ENCODE assay signal across 9 mouse cellular contexts in the genomic region with DNA sequence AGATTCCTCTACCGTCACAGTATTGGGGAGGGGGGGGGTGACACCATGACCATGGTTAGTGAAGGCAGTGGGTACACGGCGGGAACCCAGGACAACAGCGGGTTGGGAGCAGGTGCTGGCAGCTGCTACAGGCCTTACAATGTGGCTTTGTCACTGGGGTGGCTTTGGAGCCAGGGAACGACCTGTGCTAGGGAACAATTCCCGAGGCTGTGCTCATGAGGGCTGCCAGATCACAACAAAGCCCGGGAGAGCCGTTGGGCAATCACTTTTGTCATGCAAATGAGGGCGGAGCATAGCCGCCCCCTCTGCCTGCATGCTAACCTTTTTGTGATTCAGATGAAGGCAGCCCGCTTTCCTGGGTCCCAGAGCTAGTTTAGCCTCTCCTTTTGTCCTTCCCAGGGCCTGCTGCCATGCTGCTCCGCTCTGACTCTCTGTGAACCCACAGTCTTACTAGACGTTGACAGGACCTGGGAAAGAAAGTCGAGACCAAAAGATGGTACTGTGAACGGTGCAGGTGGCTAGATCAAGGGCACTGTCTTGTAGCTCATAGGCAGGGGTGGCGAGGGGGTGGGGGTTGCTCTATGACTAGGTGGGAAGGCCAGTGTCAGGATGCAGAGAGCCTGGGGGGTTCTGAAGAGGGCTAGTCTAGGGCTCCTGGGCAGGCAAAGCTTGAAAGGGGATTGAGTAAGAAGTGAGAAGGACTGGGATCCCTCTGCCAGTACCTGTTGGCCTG. TPM values are rescaled to one million over a fixed set of nuclear protein-coding genes. Genes with fewer than 3 reads are reported as not detected.
DNase-seq lines count a peak whose midpoint lies in the region; ATAC-seq and TF ChIP-seq lines count a peak whose summit lies in the region.
"Had no signal": no experiment of that assay in that cellular context is flagged by ENCODE, and none has a peak within 500 bp of the region (broad histone marks: within the 10 kb centered on the region; RNA-seq: fewer than 3 reads in every experiment).

No protein-coding gene starts in this region.

- no peak overlapping the region for H3K4me3 ChIP-seq in limb, embryonic 14.5 days (replicated peaks; ENCODE audit: low read length)
- no peak overlapping the region for H3K4me3 ChIP-seq in neural tube, embryonic 14.5 days (ENCODE audit: low read depth, low read length)
- no peak overlapping the region for H3K4me3 ChIP-seq in heart, embryonic 12.5 days

- no peak overlapping the region for H3K4me2 ChIP-seq in limb, embryonic 14.5 days (replicated peaks; ENCODE audit: low read depth, low read length, severe bottlenecking)
- no peak overlapping the region for H3K4me2 ChIP-seq in neural tube, embryonic 14.5 days (ENCODE audit: low read depth, low read length)
- H3K4me2 ChIP-seq in heart, embryonic 12.5 days: no peak overlapping the region

- H3K9ac ChIP-seq in limb, embryonic 14.5 days (ENCODE audit: low read depth, low read length, severe bottlenecking): no peak overlapping the region
- no peak overlapping the region for H3K9ac ChIP-seq in neural tube, embryonic 14.5 days (replicated peaks; ENCODE audit: low read depth, low read length)
- no peak overlapping the region for H3K9ac ChIP-seq in heart, embryonic 12.5 days

- ATAC-seq in limb, embryonic 14.5 days (ENCODE audit: low FRiP score, low read depth): peak; percentile 50; the same call in 1 of the 2 replicates
- ATAC-seq in neural tube, embryonic 14.5 days (ENCODE audit: low read depth): peak; percentile 87
- ATAC-seq in heart, embryonic 12.5 days (ENCODE audit: insufficient number of reproducible peaks, low FRiP score): no peak

- no peak overlapping the region for H3K27ac ChIP-seq in limb, embryonic 14.5 days (replicated peaks; ENCODE audit: low read depth, low read length)
- H3K27ac ChIP-seq in neural tube, embryonic 14.5 days (ENCODE audit: low read depth, low read length): peak overlapping the region; percentile 71
- H3K27ac ChIP-seq in heart, embryonic 12.5 days (ENCODE audit: poor library complexity, severe bottlenecking): no peak overlapping the region

- H3K4me1 ChIP-seq in limb, embryonic 14.5 days (ENCODE audit: control insufficient read depth, insufficient read depth, low read length): no peaks in the 10 kb centered on the region
- H3K4me1 ChIP-seq in neural tube, embryonic 14.5 days (ENCODE audit: control insufficient read depth, insufficient read depth, low read length): peaks cover 17% of the 10 kb centered on the region
- H3K4me1 ChIP-seq in heart, embryonic 12.5 days (replicated peaks): peaks cover 16% of the 10 kb centered on the region

- DNase-seq in cerebellum, adult 9-11 months: peak; percentile 60
- no peak for DNase-seq in cerebellum, postnatal 25 days
- DNase-seq in WW6 (ENCODE audit: low read depth, low spot score): peak; percentile 95
- peak; percentile 51 to 77 for DNase-seq in frontal cortex, postnatal 10 days (ENCODE audit: low spot score in 2 of 2)
- no peak for DNase-seq in limb, embryonic 14.5 days (ENCODE audit: low spot score)
- DNase-seq in spleen, adult 18-20 months: no peak

- WGBS in limb, embryonic 14.5 days: 19% methylated on average over 16 of the region's 16 CpGs
- 12% methylated on average over 16 of the region's 16 CpGs for WGBS in neural tube, embryonic 14.5 days
- WGBS in heart, embryonic 12.5 days: 26% methylated on average over 16 of the region's 16 CpGs

- no peak for TF ChIP-seq POLR2A in limb, embryonic 14.5 days (IDR thresholded peaks at IDR 0.05; ENCODE audit: borderline replicate concordance, extremely low read depth, insufficient read depth, insufficient read length)

- no peaks in the 10 kb centered on the region for H3K27me3 ChIP-seq in limb, embryonic 14.5 days (ENCODE audit: control insufficient read depth, insufficient read depth, low read length)
- H3K27me3 ChIP-seq in neural tube, embryonic 14.5 days (ENCODE audit: control insufficient read depth, insufficient read depth, low read length): no peaks in the 10 kb centered on the region
- H3K27me3 ChIP-seq in heart, embryonic 12.5 days (replicated peaks): peaks cover 4% of the 10 kb centered on the region; the same call in 1 of the 2 replicates

- no peaks in the 10 kb centered on the region for H3K9me3 ChIP-seq in limb, embryonic 14.5 days (ENCODE audit: control insufficient read depth, low read length)
- no peaks in the 10 kb centered on the region for H3K9me3 ChIP-seq in neural tube, embryonic 14.5 days (ENCODE audit: control insufficient read depth, low read length)
- no peaks in the 10 kb centered on the region for H3K9me3 ChIP-seq in heart, embryonic 12.5 days (replicated peaks)

- H3K36me3 ChIP-seq in limb, embryonic 14.5 days (ENCODE audit: control insufficient read depth, insufficient read depth, low read length): no peaks in the 10 kb centered on the region
- no peaks in the 10 kb centered on the region for H3K36me3 ChIP-seq in neural tube, embryonic 14.5 days (ENCODE audit: control insufficient read depth, insufficient read depth, low read length)
- no peaks in the 10 kb centered on the region for H3K36me3 ChIP-seq in heart, embryonic 12.5 days

RNA-seq across cellular contexts. Expression of a gene that starts 18.4 kb away (rescaled TPM):
- polyA plus RNA-seq in limb, embryonic 14.5 days (2012; rRNA removed): 9.9 and 12.3 TPM in 2 replicates
- polyA plus RNA-seq in limb, embryonic 14.5 days (2014; fragmentation: Nextera tagmentation; extraction: Ambion mirVana): 27.0 and 28.0 TPM in 2 replicates
- 24.9 and 32.5 TPM in 2 replicates for polyA plus RNA-seq in neural tube, embryonic 14.5 days (2014; fragmentation: Nextera tagmentation; extraction: Ambion mirVana)
- polyA plus RNA-seq in heart, embryonic 12.5 days (2016; fragmentation: Nextera tagmentation; extraction: Ambion mirVana): 16.7 and 17.4 TPM in 2 replicates

RNA-seq across cellular contexts. Expression of a gene that starts 40.5 kb away (rescaled TPM):
- not detected in 2 replicates for polyA plus RNA-seq in limb, embryonic 14.5 days (2012; rRNA removed)
- not detected in 2 replicates for polyA plus RNA-seq in limb, embryonic 14.5 days (2014; fragmentation: Nextera tagmentation; extraction: Ambion mirVana)
- 0.55 TPM in 1 of 2 replicates, not detected in the other for polyA plus RNA-seq in neural tube, embryonic 14.5 days (2014; fragmentation: Nextera tagmentation; extraction: Ambion mirVana)
- not detected in 2 replicates for polyA plus RNA-seq in heart, embryonic 12.5 days (2016; fragmentation: Nextera tagmentation; extraction: Ambion mirVana)
- polyA plus RNA-seq: small intestine, adult 2 months had no signal

Comparison
In these comparisons a context has a peak if more than half of its experiments do, and no peak if none do; other contexts are left out.
1. DNase-seq: peak in cerebellum, adult 9-11 months (single experiment), WW6 (single experiment) and frontal cortex, postnatal 10 days (2 of 2); none in cerebellum, postnatal 25 days (0 of 2), limb, embryonic 14.5 days (single experiment) and spleen, adult 18-20 months (0 of 2).